Mouse (Mus musculus): ENCODE measurements around the gene Apobec3.

- TF ChIP-seq TAL1 (IDR thresholded peaks at IDR 0.05; ENCODE audit: low read length) = no peak
- TF ChIP-seq GATA1 (IDR thresholded peaks at IDR 0.05; ENCODE audit: low read length) = no peak
These were observed 28.3 kb downstream of the Apobec3 start for GRCm38 (mm10) chr15:79919787-79920186.
